Mouse (Mus musculus): Measurements from ENCODE around the gene Nprl2.

DNA sequence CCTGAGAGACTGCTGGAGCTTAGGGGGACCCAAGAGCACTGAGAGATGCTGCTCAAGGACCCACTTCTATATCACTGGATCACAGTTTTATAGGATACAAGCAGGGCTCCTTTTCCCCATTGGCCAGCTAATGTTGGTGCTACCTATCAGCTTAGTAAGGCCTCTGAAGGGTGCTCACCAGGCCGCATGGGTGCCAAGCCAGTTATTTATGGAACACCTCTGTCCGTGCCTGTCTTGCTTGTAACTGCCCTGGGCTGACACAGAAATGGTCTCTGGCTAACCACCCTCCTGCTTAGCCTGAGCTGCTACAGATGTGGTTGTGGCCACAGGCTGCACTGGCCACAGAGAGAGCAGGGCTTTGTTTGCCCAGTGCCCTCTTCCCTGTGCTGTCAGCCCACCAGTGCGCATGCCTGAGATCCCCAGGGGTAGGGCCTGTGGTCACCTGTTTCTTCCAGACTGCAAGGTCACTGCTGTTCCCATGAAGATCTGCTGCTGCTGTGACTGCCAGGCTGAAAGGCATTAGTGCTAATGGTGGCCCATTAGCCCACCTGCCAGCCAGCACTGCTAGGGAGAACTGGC lies 41.2 kb upstream of the Nprl2 start:
- no peak for TF ChIP-seq CTCF (IDR thresholded peaks at IDR 0.05; ENCODE audit: insufficient read depth, low read length)
- TF ChIP-seq POLR2A (IDR thresholded peaks at IDR 0.05; ENCODE audit: borderline replicate concordance, extremely low read depth, low read depth, low read length) = no peak
